Mouse (Mus musculus) retina, postnatal 7 days (tissue): ENCODE data around the gene Vsig10.
A peak's percentile ranks its signal among the peaks of the same experiment; 100 is the strongest.
"Not testable (repeated sequence)": the region's sequence is repeated elsewhere in the genome, so short reads cannot be mapped to it uniquely, and the experiment has no call there.

Experiments used
- DNase-seq: peaks from one replicate; pipeline ENCODE4 v3.0.0-alpha.2; 2012; ENCODE audit warnings: low read depth, low spot score

Vsig10 gene

DNA sequence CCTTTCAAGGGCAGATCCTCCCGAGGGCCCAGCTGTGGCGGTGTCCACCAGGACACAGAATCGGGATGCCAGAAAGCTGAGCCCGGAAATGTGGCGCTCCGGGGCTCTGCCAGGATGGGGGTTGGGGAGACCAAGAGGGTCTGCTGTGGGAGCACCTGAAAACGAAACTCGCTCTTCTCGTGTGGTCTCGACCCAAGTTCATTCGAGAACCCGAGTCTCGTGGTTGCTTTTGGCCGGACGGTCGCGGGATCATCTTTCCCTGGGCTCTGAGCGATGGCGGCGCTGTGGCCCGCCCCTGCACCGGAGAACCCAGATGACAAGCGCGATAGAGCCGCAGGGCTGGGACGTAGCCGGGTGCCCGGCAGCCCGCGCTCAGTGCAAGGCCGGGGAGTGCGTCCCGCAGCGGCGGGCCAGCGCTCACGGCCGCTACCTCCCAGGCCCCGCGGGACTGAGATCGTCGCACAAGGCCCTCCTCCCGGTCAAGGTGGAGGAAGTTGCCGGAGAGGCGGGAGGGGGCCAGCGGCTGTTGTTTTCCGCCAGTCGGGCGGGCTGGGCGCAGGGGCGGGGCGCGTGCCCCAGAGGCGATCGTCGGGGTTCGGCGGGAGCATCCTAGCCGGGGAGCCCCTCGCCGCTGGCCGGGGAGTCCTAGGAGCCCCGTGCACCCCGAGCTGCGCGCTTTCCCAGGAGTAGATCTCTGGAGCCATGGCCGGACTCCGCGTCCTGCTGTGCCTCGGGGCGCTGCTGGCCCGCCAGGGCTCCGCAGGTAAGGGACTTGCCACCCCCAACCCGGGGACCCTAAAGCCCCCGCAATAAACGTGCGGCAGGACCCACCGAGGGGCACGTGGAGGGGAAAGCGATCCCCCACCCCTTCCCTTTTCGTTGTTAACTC is at the start of gene Vsig10:
Gene Vsig10 (plus strand): TSS at position 343 of the 889 bp plus-strand sequence.
- peak; percentile 24 for DNase-seq

DNA sequence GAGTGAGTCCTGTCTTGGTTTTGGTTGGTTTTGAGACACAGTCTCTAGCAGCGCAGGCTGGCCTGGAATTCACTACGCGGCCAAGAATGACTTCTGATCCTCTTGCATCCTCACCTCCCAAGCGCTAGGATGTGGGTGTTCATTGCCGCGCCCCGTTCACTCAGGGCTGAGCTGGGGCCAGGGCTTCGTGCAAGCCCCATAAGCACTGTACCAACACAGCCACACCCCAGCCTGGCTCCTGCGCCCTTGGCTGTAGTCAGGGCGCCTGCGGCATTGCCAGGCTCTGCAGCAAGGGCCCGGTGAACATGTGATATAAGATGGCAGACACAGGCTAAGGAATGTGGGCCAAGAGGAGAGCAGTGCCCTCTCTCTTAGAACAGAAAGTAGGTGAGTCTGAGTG is 49.5 kb upstream of the Vsig10 start:
- DNase-seq, result no peak

- no peak for DNase-seq
Measured at GRCm38 (mm10) chr5:117271945-117272344, 46.9 kb upstream of the Vsig10 start.

DNA sequence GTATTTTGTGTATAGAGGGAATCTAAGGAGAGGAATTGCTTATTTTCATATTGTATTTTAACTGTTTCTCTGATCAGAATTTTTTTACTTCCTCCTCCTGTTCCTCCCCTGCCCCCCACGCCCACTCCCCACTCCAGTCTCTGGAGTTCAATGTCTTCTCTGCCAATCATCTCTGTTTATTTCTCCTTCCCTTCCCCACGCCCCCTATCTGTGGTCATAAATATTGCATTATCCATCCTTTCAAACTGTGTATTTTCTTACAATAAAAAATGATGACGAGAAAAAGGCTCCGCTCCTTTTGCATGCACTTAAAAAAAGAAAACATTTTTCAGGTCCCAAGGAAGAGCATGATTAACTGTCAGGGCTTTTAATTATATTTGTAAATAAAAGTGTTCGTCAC is 44.1 kb upstream of the Vsig10 start:
- DNase-seq, result no peak

GRCm38 (mm10) chr5:117277784-117278183 is 41.1 kb upstream of the Vsig10 start:
- DNase-seq, result no peak

GRCm38 (mm10) chr5:117278809-117279668 is 39.8 kb upstream of the Vsig10 start:
- DNase-seq, result no peak

- DNase-seq, result no peak
Measured at GRCm38 (mm10) chr5:117279669-117280050, 39.2 kb upstream of the Vsig10 start.

GRCm38 (mm10) chr5:117281536-117281935 is 37.3 kb upstream of the Vsig10 start:
- DNase-seq, result no peak

DNA sequence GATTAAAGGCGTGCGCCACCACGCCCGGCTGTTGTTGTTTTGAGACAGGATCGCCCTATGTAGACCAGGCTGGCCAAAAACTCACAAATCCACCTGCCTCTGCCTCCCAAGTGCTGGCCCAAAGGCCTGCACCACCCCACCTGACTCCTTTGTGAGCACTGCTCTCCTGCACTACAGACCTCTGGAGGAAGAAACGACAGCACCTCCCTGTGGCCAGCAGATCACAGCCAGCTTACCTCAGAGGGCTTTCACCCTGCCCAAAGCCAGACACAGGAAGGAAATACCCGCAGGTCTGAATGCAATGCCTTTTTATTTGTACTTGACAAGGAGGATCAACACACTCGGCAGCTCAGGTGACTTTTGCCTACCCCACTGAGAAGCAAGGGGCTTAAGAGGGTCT is 36.5 kb upstream of the Vsig10 start:
- no peak for DNase-seq

DNA sequence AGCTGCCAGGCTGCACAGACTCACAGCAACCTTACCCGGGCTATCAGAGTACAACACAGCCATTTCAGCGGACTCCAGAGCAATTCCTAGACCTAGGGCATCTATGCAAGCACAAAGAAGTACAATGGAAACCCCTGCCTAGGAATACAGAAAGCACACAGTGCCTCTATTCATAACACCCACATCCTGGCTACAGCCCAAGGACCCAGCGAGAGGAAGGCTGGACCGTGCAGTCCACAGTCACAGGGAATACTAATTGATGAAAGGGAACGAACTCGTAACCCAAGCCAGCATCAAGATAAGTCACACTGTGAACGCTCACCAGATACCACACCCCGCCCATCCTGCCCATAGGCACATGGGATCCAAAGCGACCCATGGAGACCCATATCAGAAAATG is 34.9 kb upstream of the Vsig10 start:
- DNase-seq, result no peak

DNA sequence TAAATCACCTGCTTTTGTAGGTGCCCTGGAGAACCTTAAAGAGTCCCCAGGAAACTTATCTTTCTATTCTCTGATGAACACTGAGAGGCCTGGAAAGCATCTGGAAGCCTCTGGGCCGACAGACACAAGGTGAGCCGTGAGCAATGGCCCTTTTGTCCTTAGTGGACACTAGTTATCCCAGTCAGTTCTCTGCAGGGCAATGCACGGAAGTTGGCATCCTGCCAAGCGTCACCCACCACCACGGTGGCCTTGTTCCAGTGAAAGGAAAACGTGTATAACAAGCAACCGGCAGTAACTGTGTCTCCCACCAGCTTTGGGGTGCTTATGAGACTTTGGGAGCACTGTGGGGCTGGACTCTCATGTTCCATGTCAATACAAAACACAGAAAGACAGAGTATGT is 34.2 kb upstream of the Vsig10 start:
- DNase-seq, result no peak

DNA sequence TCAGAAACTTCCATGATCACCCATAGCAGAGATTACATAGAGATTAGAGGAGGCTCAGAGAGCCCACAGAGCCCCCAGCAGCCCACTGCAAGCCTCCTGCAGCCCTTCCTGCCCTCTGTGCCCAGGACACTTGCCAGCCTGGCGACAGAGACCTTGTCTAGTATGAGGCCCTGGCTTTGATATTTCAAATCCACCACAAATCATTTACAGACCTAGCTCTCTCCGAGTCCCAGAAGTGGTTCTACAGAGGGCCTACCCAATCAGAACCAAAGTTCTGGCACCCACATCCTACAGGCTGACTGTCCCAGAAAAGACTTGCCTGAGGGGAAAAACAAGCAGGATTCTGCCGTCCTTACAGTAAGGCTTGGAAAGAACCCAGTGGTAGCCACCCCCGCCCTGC is 33.6 kb upstream of the Vsig10 start:
- DNase-seq, result no peak

DNA sequence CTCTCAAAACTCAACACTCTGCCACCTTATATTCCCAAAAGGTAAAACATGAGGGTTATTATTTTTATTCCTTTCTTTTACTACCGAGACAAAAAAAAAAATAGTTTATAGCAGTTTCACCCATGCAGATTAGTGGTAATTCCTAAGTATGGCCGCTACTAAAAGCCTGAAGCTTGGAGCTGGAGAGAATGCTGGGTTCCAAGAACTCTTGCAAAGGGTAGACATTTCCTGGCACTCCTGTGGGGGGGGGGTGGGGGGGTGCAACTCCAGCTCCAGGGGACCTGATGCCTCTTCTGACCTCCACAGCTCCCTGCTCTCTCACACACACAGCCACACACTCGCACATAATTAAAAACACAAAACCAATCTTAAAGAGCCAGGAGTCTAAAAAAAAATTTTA is 32.6 kb upstream of the Vsig10 start:
- DNase-seq, result no peak

DNA sequence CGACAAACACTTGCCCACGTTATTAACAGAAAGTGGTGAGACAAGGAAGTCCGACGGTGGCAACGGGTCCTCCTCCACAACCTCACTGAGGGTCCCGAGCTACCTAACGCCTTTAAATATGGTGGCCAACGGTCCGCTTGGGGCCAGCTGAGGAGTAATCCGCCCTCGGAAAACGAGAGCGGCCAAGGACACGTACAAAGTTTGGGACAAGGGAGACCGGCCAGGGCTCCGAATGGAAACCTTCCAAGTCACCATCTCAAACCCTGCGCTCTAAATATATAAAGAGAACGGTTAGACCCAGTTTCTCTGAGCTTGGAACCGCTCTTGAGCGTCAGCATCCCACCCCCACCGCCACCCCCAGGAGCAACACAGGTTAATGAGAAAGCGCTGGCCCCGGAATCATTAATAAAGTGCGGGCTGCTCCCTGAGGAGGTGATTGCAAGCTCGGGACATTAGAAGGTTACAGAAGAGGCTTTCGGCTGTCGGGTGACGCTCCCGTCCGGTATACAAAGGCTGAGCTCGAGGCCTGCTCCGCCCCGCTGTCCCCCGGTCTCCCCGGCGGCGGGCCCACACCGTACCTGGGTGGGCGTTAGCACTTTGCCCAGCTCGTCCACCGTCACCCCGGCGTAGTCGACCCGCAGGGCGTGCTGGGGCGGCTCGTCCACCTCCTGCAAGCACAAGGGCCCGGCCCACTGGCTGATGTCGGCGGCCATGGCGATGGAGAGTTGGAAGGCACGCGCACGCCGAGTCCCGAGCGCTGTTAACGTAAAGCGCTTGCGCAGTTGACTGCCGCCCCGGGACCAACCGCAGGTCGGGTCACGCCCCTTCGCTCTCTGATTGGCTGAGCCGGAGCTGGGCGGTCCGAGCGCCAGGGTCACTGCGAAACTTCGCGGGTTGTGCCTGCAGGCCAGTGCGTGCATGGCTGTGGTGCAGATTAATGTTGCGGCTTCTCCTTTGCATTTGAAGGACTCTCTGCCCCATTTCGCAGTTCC is 31.8 kb upstream of the Vsig10 start, which contains the start of gene Pebp1:
Gene Pebp1 (minus strand): TSS at position 795 of the 992 bp plus-strand sequence.
- DNase-seq, result peak; percentile 90

- no peak for DNase-seq
Measured at GRCm38 (mm10) chr5:117289646-117290045, 29.2 kb upstream of the Vsig10 start.

- no peak for DNase-seq
Measured at GRCm38 (mm10) chr5:117290081-117290480, 28.8 kb upstream of the Vsig10 start.

- DNase-seq, result no peak
Measured at GRCm38 (mm10) chr5:117291312-117291711, 27.6 kb upstream of the Vsig10 start.

GRCm38 (mm10) chr5:117292547-117292946 is 26.3 kb upstream of the Vsig10 start:
- no peak for DNase-seq

DNA sequence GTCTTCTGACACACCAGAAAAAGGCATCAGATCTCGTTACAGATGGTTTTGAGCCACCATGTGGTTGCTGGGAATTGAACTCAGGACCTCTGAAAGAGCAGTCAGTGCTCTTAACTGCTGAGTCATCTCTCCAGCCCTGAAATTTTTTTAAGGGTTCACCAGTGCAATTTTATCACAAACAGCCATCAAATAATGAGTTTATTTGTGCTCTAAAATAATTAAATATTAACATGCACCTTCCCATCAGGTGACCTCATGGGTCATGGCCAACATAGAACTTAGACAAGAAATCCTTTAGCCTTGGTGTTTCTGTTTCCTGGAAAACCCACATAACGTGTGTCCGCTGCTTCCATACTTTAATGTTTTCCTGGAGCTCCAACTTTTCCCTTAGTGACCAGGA is 25.1 kb upstream of the Vsig10 start:
- not testable (repeated sequence) for DNase-seq

DNA sequence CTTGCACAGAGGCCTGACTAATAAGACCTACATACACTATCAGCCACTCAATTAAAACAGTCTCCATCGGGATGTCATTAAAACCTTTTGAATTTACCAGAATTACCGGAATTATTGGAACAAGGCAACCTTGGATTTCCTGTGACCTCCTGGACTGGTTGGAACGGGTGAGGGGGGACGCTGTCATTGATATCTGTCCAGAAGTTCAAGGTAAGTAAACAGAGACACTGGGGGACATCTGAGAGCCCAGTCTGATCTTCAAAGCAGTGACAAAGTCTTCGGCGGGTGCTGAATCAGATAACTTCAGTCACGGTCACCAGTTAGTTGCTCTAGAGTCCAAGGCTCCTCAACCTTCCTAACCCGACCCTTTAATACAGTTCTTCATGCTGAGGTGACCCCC is 23.9 kb upstream of the Vsig10 start:
- DNase-seq, result no peak

DNA sequence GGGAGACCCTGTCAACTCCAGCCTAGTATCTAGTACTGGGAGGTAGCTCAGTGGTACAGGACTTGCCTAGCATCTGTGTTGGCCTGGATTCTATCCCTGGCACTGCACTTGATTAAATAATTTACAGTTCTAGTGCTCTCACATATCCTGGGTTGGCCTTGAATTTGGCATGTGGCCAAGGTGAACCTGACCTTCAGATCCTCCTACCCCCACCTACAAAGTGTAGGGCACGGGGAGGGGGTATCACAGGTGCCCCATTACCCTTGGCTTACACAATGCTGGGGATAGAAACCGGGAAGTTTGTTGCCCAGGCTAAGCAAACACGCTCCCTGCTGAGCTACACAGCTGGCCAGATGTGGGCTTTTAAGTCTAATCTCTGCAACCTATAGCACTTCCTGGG is 16.0 kb upstream of the Vsig10 start:
- DNase-seq, result no peak
